Mouse (Mus musculus) midbrain, embryonic 16.5 days (tissue): ENCODE results near the gene Gm43552. TPM values are rescaled to one million over a fixed set of nuclear protein-coding genes. Genes with fewer than 3 reads are reported as not detected.

Experiments
- ATAC-seq: fragments of 200-750 bp; cut with Nextera tagmentation; 2 replicates; pipeline ENCODE4 v1.8.0; 2017; ENCODE audit warnings: moderate TSS enrichment
- H3K27ac ChIP-seq: fragments of 300-500 bp; sonication (generic); 2 replicates; pipeline ENCODE4 v1.5.1; 2014; ENCODE audit warnings: mild to moderate bottlenecking, low read length, mixed read lengths
- H3K27me3 ChIP-seq: fragments of 300-500 bp; sonication (generic); 2 replicates; pipeline ENCODE4 v1.6.1; 2014; ENCODE audit warnings: low read depth, low read length, mixed read lengths; ENCODE audit not compliant: control insufficient read depth, insufficient read depth
- H3K36me3 ChIP-seq: fragments of 300-500 bp; sonication (generic); 2 replicates; pipeline ENCODE4 v1.6.1; 2014; ENCODE audit warnings: mild to moderate bottlenecking, low read length, moderate library complexity, mixed read lengths; ENCODE audit not compliant: control insufficient read depth, insufficient read depth
- H3K4me1 ChIP-seq: fragments of 300-500 bp; sonication (generic); 2 replicates; pipeline ENCODE4 v1.6.1; 2014; ENCODE audit warnings: mild to moderate bottlenecking, low read length, mixed read lengths; ENCODE audit not compliant: control insufficient read depth, insufficient read depth
- H3K4me2 ChIP-seq: fragments of 300-500 bp; sonication (generic); 2 replicates; pipeline ENCODE4 v1.6.1; 2014; ENCODE audit warnings: mild to moderate bottlenecking, low read length, mixed read lengths
- H3K4me3 ChIP-seq: fragments of 300-500 bp; sonication (generic); 2 replicates; pipeline ENCODE4 v1.5.1; 2014; ENCODE audit warnings: low read depth, mild to moderate bottlenecking, low read length, moderate library complexity, mixed read lengths
- H3K9ac ChIP-seq: fragments of 300-500 bp; sonication (generic); 2 replicates; pipeline ENCODE4 v1.6.1; 2014; ENCODE audit warnings: low read depth, low read length, mixed read lengths
- H3K9me3 ChIP-seq: fragments of 300-500 bp; sonication (generic); replicated peaks from 2 replicates; pipeline ENCODE4 v1.6.1; 2014; ENCODE audit warnings: mild to moderate bottlenecking, low read length, mixed read lengths; ENCODE audit not compliant: control insufficient read depth, poor library complexity, severe bottlenecking
- WGBS: fragments of 180-500 bp; shearing (Covaris S2); extraction: QIAGEN DNeasy Blood & Tissue Kit; methylation state at CpG from one replicate; pipeline ENCODE4 v1.1.7; 2014; 5-methylcytosine and 5-hydroxymethylcytosine counted together
- polyA plus RNA-seq: library from polyadenylated mRNA; unstranded; fragments of >200 nt; fragmentation: Nextera tagmentation; extraction: Ambion mirVana; gene quantifications from 2 replicates; pipeline ENCODE4 v1.2.1, GENCODE M21; 2015

Gene Gm43552
- polyA plus RNA-seq, 1 experiment from 2014 or later, result not detected

GRCm38 (mm10) chr5:65505786-65506185 lies 13.2 kb upstream of the Gm43552 start:
- Histone ChIP-seq H3K4me2 (peak overlapping the region; percentile 36), H3K4me1 (no peaks in the 10 kb centered on the region), H3K27ac (no peak overlapping the region), H3K9me3 (no peaks in the 10 kb centered on the region), H3K4me3 (no peak overlapping the region), H3K36me3 (no peaks in the 10 kb centered on the region), H3K27me3 (no peaks in the 10 kb centered on the region), H3K9ac (no peak overlapping the region)
- ATAC-seq, result no peak
- WGBS, result 14% methylated on average over 8 of the region's 8 CpGs

GRCm38 (mm10) chr5:65501407-65501806 lies 8.8 kb upstream of the Gm43552 start:
- Histone ChIP-seq H3K36me3 (no peaks in the 10 kb centered on the region), H3K4me1 (no peaks in the 10 kb centered on the region), H3K27ac (no peak overlapping the region), H3K27me3 (no peaks in the 10 kb centered on the region), H3K4me2 (no peak overlapping the region), H3K9me3 (no peaks in the 10 kb centered on the region), H3K9ac (no peak overlapping the region), H3K4me3 (no peak overlapping the region)
- no peak for ATAC-seq
- 89% methylated on average over 9 of the region's 9 CpGs for WGBS

GRCm38 (mm10) chr5:65500231-65500630 lies 7.6 kb upstream of the Gm43552 start:
- no peaks in the 10 kb centered on the region for H3K36me3 ChIP-seq
- no peak overlapping the region for H3K27ac ChIP-seq
- no peaks in the 10 kb centered on the region for H3K4me1 ChIP-seq
- H3K9ac ChIP-seq, result no peak overlapping the region
- 80% methylated on average over 7 of the region's 7 CpGs for WGBS
- no peak overlapping the region for H3K4me3 ChIP-seq
- no peak for ATAC-seq
- no peaks in the 10 kb centered on the region for H3K27me3 ChIP-seq
- H3K4me2 ChIP-seq, result no peak overlapping the region
- H3K9me3 ChIP-seq, result no peaks in the 10 kb centered on the region

- Histone ChIP-seq H3K4me1 (peaks cover 20% of the 10 kb centered on the region), H3K27me3 (no peaks in the 10 kb centered on the region), H3K9ac (peak overlapping the region; percentile 96), H3K9me3 (no peaks in the 10 kb centered on the region), H3K4me2 (peak overlapping the region; percentile 73), H3K27ac (peak overlapping the region; percentile 97), H3K4me3 (peak overlapping the region; percentile 95), H3K36me3 (no peaks in the 10 kb centered on the region)
- ATAC-seq, result peak; percentile 87
- WGBS, result under 1% methylated on average over 42 of the region's 57 CpGs
Measured at GRCm38 (mm10) chr5:65491767-65492715, 592 bp downstream of the Gm43552 start.

- ATAC-seq, result no peak
- no peak overlapping the region for H3K27ac ChIP-seq
- H3K4me2 ChIP-seq, result no peak overlapping the region
- 85% methylated on average over 4 of the region's 4 CpGs for WGBS
- peaks cover 20% of the 10 kb centered on the region for H3K4me1 ChIP-seq
- no peak overlapping the region for H3K4me3 ChIP-seq
- no peaks in the 10 kb centered on the region for H3K27me3 ChIP-seq
- H3K36me3 ChIP-seq, result no peaks in the 10 kb centered on the region
- H3K9me3 ChIP-seq, result no peaks in the 10 kb centered on the region
- no peak overlapping the region for H3K9ac ChIP-seq
Measured at GRCm38 (mm10) chr5:65489830-65490229, 2.8 kb downstream of the Gm43552 start.

GRCm38 (mm10) chr5:65488725-65489124 lies 3.9 kb downstream of the Gm43552 start:
- Histone ChIP-seq H3K4me1 (peaks cover 20% of the 10 kb centered on the region), H3K4me3 (no peak overlapping the region), H3K27me3 (no peaks in the 10 kb centered on the region), H3K36me3 (no peaks in the 10 kb centered on the region), H3K9me3 (no peaks in the 10 kb centered on the region), H3K4me2 (no peak overlapping the region), H3K9ac (no peak overlapping the region), H3K27ac (no peak overlapping the region)
- WGBS, result 84% methylated on average over 7 of the region's 7 CpGs
- no peak for ATAC-seq

- WGBS, result 83% methylated on average over 10 of the region's 10 CpGs
- no peak for ATAC-seq
Measured at GRCm38 (mm10) chr5:65487381-65487780, 5.3 kb downstream of the Gm43552 start.

GRCm38 (mm10) chr5:65486514-65486913 lies 6.1 kb downstream of the Gm43552 start:
- Histone ChIP-seq H3K4me3 (no peak overlapping the region), H3K36me3 (no peaks in the 10 kb centered on the region), H3K27ac (no peak overlapping the region), H3K4me2 (no peak overlapping the region), H3K4me1 (peaks cover 16% of the 10 kb centered on the region), H3K9me3 (no peaks in the 10 kb centered on the region), H3K9ac (no peak overlapping the region), H3K27me3 (no peaks in the 10 kb centered on the region)
- 88% methylated on average over 1 of the region's 2 CpGs for WGBS
- no peak for ATAC-seq

More at GRCm38 (mm10) chr5:65487381-65487780, 5.3 kb downstream of the Gm43552 start:
- H3K4me2 ChIP-seq, result no peak overlapping the region
- H3K36me3 ChIP-seq, result no peaks in the 10 kb centered on the region
- H3K4me1 ChIP-seq, result peaks cover 17% of the 10 kb centered on the region
- H3K9ac ChIP-seq, result no peak overlapping the region
- no peaks in the 10 kb centered on the region for H3K27me3 ChIP-seq
- H3K9me3 ChIP-seq, result no peaks in the 10 kb centered on the region
- no peak overlapping the region for H3K27ac ChIP-seq
- H3K4me3 ChIP-seq, result no peak overlapping the region

GRCm38 (mm10) chr5:65482996-65483395 lies 9.6 kb downstream of the Gm43552 start:
- Histone ChIP-seq H3K36me3 (no peaks in the 10 kb centered on the region), H3K4me1 (no peaks in the 10 kb centered on the region), H3K4me2 (no peak overlapping the region), H3K9me3 (no peaks in the 10 kb centered on the region), H3K27me3 (no peaks in the 10 kb centered on the region), H3K4me3 (no peak overlapping the region), H3K9ac (no peak overlapping the region), H3K27ac (no peak overlapping the region)
- 88% methylated on average over 4 of the region's 4 CpGs for WGBS
- no peak for ATAC-seq
